Mouse (Mus musculus): ENCODE measurements around the gene Wrnip1. TPM values are rescaled to one million over a fixed set of nuclear protein-coding genes. Genes with fewer than 3 reads are reported as not detected.
A peak's percentile ranks its signal among the peaks of the same experiment; 100 is the strongest.
"Not testable (repeated sequence)": the region's sequence is repeated elsewhere in the genome, so short reads cannot be mapped to it uniquely, and the experiment has no call there.

Wrnip1 gene
- polyA plus RNA-seq, 1 experiment from 2014 or later: 22.4 TPM

- Histone ChIP-seq H3K4me1 (ENCODE audit: insufficient read depth) (no peaks in the 10 kb centered on the region; the same call in 1 of the 2 replicates), H3K36me3 (ENCODE audit: insufficient read depth) (no peaks in the 10 kb centered on the region), H3K9me3 (ENCODE audit: low read depth, low read length) (no peaks in the 10 kb centered on the region), H3K27me3 (ENCODE audit: insufficient read depth, low read length) (no peaks in the 10 kb centered on the region), H3K9ac (no peak within 1 kb of the TSS), H3K4me2 (no peak within 1 kb of the TSS), H3K27ac (ENCODE audit: low read depth) (no peak within 1 kb of the TSS), H3K4me3 (ENCODE audit: low read depth, low read length) (no peak within 1 kb of the TSS)
- peak; percentile 86 for ATAC-seq (ENCODE audit: insufficient read depth)
- TF ChIP-seq CTCF (IDR thresholded peaks at IDR 0.05; ENCODE audit: low read depth): no peak
- peak; percentile 81 for DNase-seq
- 49% methylated on average over 10 of the region's 10 CpGs for WGBS
Measured at GRCm38 (mm10) chr13:32850668-32851404, 49.0 kb downstream of the Wrnip1 start, which contains the start of gene Serpinb1a. Serpinb1a (minus strand) TSS chr13:32851185.

- DNase-seq (peak; percentile 83), ATAC-seq (ENCODE audit: insufficient read depth) (peak; percentile 64; the same call in 1 of the 2 replicates)
- Histone ChIP-seq H3K9ac (no peak overlapping the region), H3K4me3 (ENCODE audit: low read depth, low read length) (no peak overlapping the region), H3K27ac (ENCODE audit: low read depth) (no peak overlapping the region), H3K9me3 (ENCODE audit: low read depth, low read length) (no peaks in the 10 kb centered on the region), H3K27me3 (ENCODE audit: insufficient read depth, low read length) (no peaks in the 10 kb centered on the region), H3K4me2 (no peak overlapping the region), H3K36me3 (ENCODE audit: insufficient read depth) (no peaks in the 10 kb centered on the region), H3K4me1 (ENCODE audit: insufficient read depth) (no peaks in the 10 kb centered on the region; the same call in 1 of the 2 replicates)
- TF ChIP-seq CTCF (IDR thresholded peaks at IDR 0.05; ENCODE audit: low read depth): peak; percentile 79
- WGBS: 9% methylated on average over 7 of the region's 7 CpGs
Measured at GRCm38 (mm10) chr13:32851967-32852366, 50.1 kb downstream of the Wrnip1 start.

- Histone ChIP-seq H3K4me3 (ENCODE audit: low read depth, low read length) (no peak overlapping the region), H3K27ac (ENCODE audit: low read depth) (no peak overlapping the region), H3K9me3 (ENCODE audit: low read depth, low read length) (no peaks in the 10 kb centered on the region), H3K27me3 (ENCODE audit: insufficient read depth, low read length) (no peaks in the 10 kb centered on the region), H3K4me1 (ENCODE audit: insufficient read depth) (no peaks in the 10 kb centered on the region; the same call in 1 of the 2 replicates), H3K4me2 (no peak overlapping the region), H3K9ac (no peak overlapping the region), H3K36me3 (ENCODE audit: insufficient read depth) (no peaks in the 10 kb centered on the region)
- no peak for TF ChIP-seq CTCF (IDR thresholded peaks at IDR 0.05; ENCODE audit: low read depth)
- ATAC-seq (ENCODE audit: insufficient read depth) (no peak), DNase-seq (no peak)
- WGBS: 87% methylated on average over 4 of the region's 4 CpGs
Measured at GRCm38 (mm10) chr13:32852539-32852938, 50.7 kb downstream of the Wrnip1 start.

GRCm38 (mm10) chr13:32853073-32853472 is 51.2 kb downstream of the Wrnip1 start:
- ATAC-seq (ENCODE audit: insufficient read depth) (no peak), DNase-seq (no peak)
- H3K36me3 ChIP-seq (ENCODE audit: insufficient read depth): no peaks in the 10 kb centered on the region
- no peak overlapping the region for H3K4me2 ChIP-seq
- TF ChIP-seq CTCF (IDR thresholded peaks at IDR 0.05; ENCODE audit: low read depth): no peak
- no peaks in the 10 kb centered on the region for H3K9me3 ChIP-seq (ENCODE audit: low read depth, low read length)
- no peak overlapping the region for H3K9ac ChIP-seq
- no peak overlapping the region for H3K4me3 ChIP-seq (ENCODE audit: low read depth, low read length)
- no peaks in the 10 kb centered on the region for H3K27me3 ChIP-seq (ENCODE audit: insufficient read depth, low read length)
- no peaks in the 10 kb centered on the region; the same call in 1 of the 2 replicates for H3K4me1 ChIP-seq (ENCODE audit: insufficient read depth)
- H3K27ac ChIP-seq (ENCODE audit: low read depth): no peak overlapping the region
- WGBS: 72% methylated on average over 2 of the region's 2 CpGs

GRCm38 (mm10) chr13:32860821-32861220 is 59.0 kb downstream of the Wrnip1 start:
- Histone ChIP-seq H3K4me1 (ENCODE audit: insufficient read depth) (no peaks in the 10 kb centered on the region), H3K27ac (ENCODE audit: low read depth) (no peak overlapping the region), H3K36me3 (ENCODE audit: insufficient read depth) (no peaks in the 10 kb centered on the region), H3K4me3 (ENCODE audit: low read depth, low read length) (no peak overlapping the region), H3K9ac (no peak overlapping the region), H3K27me3 (ENCODE audit: insufficient read depth, low read length) (no peaks in the 10 kb centered on the region), H3K4me2 (no peak overlapping the region), H3K9me3 (ENCODE audit: low read depth, low read length) (no peaks in the 10 kb centered on the region)
- ATAC-seq (ENCODE audit: insufficient read depth) (no peak), DNase-seq (no peak)
- no peak for TF ChIP-seq CTCF (IDR thresholded peaks at IDR 0.05; ENCODE audit: low read depth)
- 65% methylated on average over 3 of the region's 3 CpGs for WGBS

GRCm38 (mm10) chr13:32863456-32863855 is 61.6 kb downstream of the Wrnip1 start:
- DNase-seq (no peak), ATAC-seq (ENCODE audit: insufficient read depth) (no peak)
- no peaks in the 10 kb centered on the region for H3K27me3 ChIP-seq (ENCODE audit: insufficient read depth, low read length)
- H3K9ac ChIP-seq: no peak overlapping the region
- H3K4me2 ChIP-seq: no peak overlapping the region
- no peaks in the 10 kb centered on the region for H3K36me3 ChIP-seq (ENCODE audit: insufficient read depth)
- no peak overlapping the region for H3K4me3 ChIP-seq (ENCODE audit: low read depth, low read length)
- H3K4me1 ChIP-seq (ENCODE audit: insufficient read depth): no peaks in the 10 kb centered on the region
- no peak for TF ChIP-seq CTCF (IDR thresholded peaks at IDR 0.05; ENCODE audit: low read depth)
- no peaks in the 10 kb centered on the region for H3K9me3 ChIP-seq (ENCODE audit: low read depth, low read length)
- H3K27ac ChIP-seq (ENCODE audit: low read depth): no peak overlapping the region

GRCm38 (mm10) chr13:32864529-32864928 is 62.7 kb downstream of the Wrnip1 start:
- not testable (repeated sequence) for H3K4me2 ChIP-seq; ATAC-seq (ENCODE audit: insufficient read depth); H3K27ac ChIP-seq (ENCODE audit: low read depth); H3K4me1 ChIP-seq (ENCODE audit: insufficient read depth); H3K27me3 ChIP-seq (ENCODE audit: insufficient read depth, low read length); H3K4me3 ChIP-seq (ENCODE audit: low read depth, low read length); H3K9me3 ChIP-seq (ENCODE audit: low read depth, low read length); H3K9ac ChIP-seq; H3K36me3 ChIP-seq (ENCODE audit: insufficient read depth); DNase-seq
- 76% methylated on average over 2 of the region's 3 CpGs for WGBS
